24 mouse cellular contexts compared by ENCODE assay signal in genomic region chr9:77793838-77794237, GRCm38 (mm10).
"Had no signal": no experiment of that assay in that cellular context is flagged by ENCODE, and none has a peak within 500 bp of the region (broad histone marks: within the 10 kb centered on the region; RNA-seq: fewer than 3 reads in every experiment).

No protein-coding gene starts in this region.

- ATAC-seq: inflammation-experienced regulatory T-cells, adult 6 months; intestine, embryonic 15.5 days; intestine, postnatal 0 days; liver, embryonic 12.5 days had no signal

- DNase-seq: gastrocnemius, adult 2 months; gastrocnemius, postnatal 10 days; gastrocnemius, postnatal 25 days; heart, adult 18-20 months; heart, postnatal 10 days; heart, postnatal 4 days; kidney, adult 18-20 months; kidney, adult 8-10 months; kidney, postnatal 10 days; kidney, postnatal 4 days; left cerebral cortex, postnatal 4 days had no signal

- H3K27me3 ChIP-seq: heart, embryonic 12.5 days; hindbrain, embryonic 12.5 days; hindbrain, embryonic 15.5 days; intestine, embryonic 15.5 days; limb, embryonic 13.5 days; limb, embryonic 15.5 days; liver, embryonic 12.5 days had no signal

- H3K4me2 ChIP-seq: heart, embryonic 12.5 days; hindbrain, embryonic 12.5 days; hindbrain, embryonic 15.5 days; intestine, embryonic 15.5 days; limb, embryonic 13.5 days; limb, embryonic 15.5 days; liver, embryonic 12.5 days had no signal

- H3K9me3 ChIP-seq: hindbrain, embryonic 12.5 days; hindbrain, embryonic 15.5 days; intestine, embryonic 15.5 days; limb, embryonic 13.5 days; limb, embryonic 15.5 days; liver, embryonic 12.5 days had no signal

- H3K27ac ChIP-seq: gastrocnemius, adult 2 months; heart, embryonic 10.5 days; hindbrain, embryonic 12.5 days; hindbrain, embryonic 15.5 days; intestine, embryonic 15.5 days; layer of hippocampus, adult 2 months; left cerebral cortex, adult 2 months; limb, embryonic 13.5 days; limb, embryonic 15.5 days; liver, embryonic 12.5 days; liver, embryonic 14.5 days had no signal

- H3K9ac ChIP-seq: heart, embryonic 12.5 days; hindbrain, embryonic 12.5 days; hindbrain, embryonic 15.5 days; intestine, embryonic 15.5 days; limb, embryonic 13.5 days; limb, embryonic 15.5 days; liver, embryonic 12.5 days; liver, embryonic 14.5 days had no signal

- H3K4me1 ChIP-seq: heart, embryonic 10.5 days; heart, embryonic 12.5 days; hindbrain, embryonic 15.5 days; intestine, embryonic 15.5 days; limb, embryonic 13.5 days; limb, embryonic 15.5 days; liver, embryonic 12.5 days had no signal

- H3K4me3 ChIP-seq: gastrocnemius, adult 2 months; heart, embryonic 10.5 days; heart, embryonic 12.5 days; hindbrain, embryonic 12.5 days; hindbrain, embryonic 15.5 days; intestine, embryonic 15.5 days; layer of hippocampus, adult 2 months; left cerebral cortex, adult 2 months; limb, embryonic 13.5 days; limb, embryonic 15.5 days; liver, embryonic 12.5 days had no signal
